Mouse (Mus musculus) lung, adult 2 months (tissue): ENCODE data around the gene Syngr2. TPM values are rescaled to one million over a fixed set of nuclear protein-coding genes. Genes with fewer than 3 reads are reported as not detected.

Experiments
- DNase-seq: peaks from one replicate; pipeline ENCODE4 v3.0.0; 2022
- H3K4me1 ChIP-seq: fragments of 200-500 bp; 2 replicates; pipeline ENCODE4 v1.6.1; 2011; ENCODE audit warnings: low read length; ENCODE audit not compliant: control insufficient read depth, insufficient read depth
- H3K4me3 ChIP-seq: fragments of 200-500 bp; replicated peaks from 2 replicates; pipeline ENCODE3; 2011; ENCODE audit warnings: low read depth, mild to moderate bottlenecking, control low read depth, low read length; ENCODE audit errors: extremely low read depth
- CTCF ChIP-seq: fragments of 200-500 bp; IDR thresholded peaks from 2 replicates; pipeline ENCODE4 v1.5.1; 2011; ENCODE audit warnings: mild to moderate bottlenecking, low read length, control low read depth; ENCODE audit not compliant: insufficient read depth
- POLR2A ChIP-seq: fragments of 200-500 bp; IDR thresholded peaks from 2 replicates; pipeline ENCODE4 v1.6.1; 2011; ENCODE audit warnings: low read depth, mild to moderate bottlenecking, control low read depth, low read length, borderline replicate concordance; ENCODE audit errors: extremely low read depth
- WGBS: fragments of 180-500 bp; shearing (Covaris S2); methylation state at CpG from one replicate; pipeline ENCODE4 v1.1.7; 2018; 5-methylcytosine and 5-hydroxymethylcytosine counted together
- polyA plus RNA-seq: library from polyadenylated mRNA; depleted of rRNA; stranded (reverse); fragments of >200 nt; gene quantifications from 2 replicates; pipeline ENCODE4 v1.2.3, GENCODE M21; 2012; rRNA removed

Gene Syngr2
- 180 and 191 TPM in 2 replicates for polyA plus RNA-seq

- TF ChIP-seq CTCF: no peak
- peak; percentile 73; the same call in 1 of the 2 replicates for TF ChIP-seq POLR2A
- DNase-seq: peak; percentile 82
- H3K4me1 ChIP-seq: peaks cover 9% of the 10 kb centered on the region
- peak within 1 kb of the TSS; percentile 93 for H3K4me3 ChIP-seq
- WGBS: under 1% methylated on average over 75 of the region's 75 CpGs
Measured at GRCm38 (mm10) chr11:117809407-117810311, at the start of gene Syngr2, which contains the start of gene Gm20708. Gene Syngr2, plus strand, starts transcription at chr11:117809668. Gene Gm20708, plus strand, starts transcription at chr11:117809668.

- 84% methylated on average over 26 of the region's 26 CpGs for WGBS
- DNase-seq: no peak
- TF ChIP-seq CTCF: no peak
- no peak for TF ChIP-seq POLR2A
- Histone ChIP-seq H3K4me3 (no peak overlapping the region), H3K4me1 (no peaks in the 10 kb centered on the region)
Measured at GRCm38 (mm10) chr11:117760374-117761119, 48.9 kb upstream of the Syngr2 start.

DNA sequence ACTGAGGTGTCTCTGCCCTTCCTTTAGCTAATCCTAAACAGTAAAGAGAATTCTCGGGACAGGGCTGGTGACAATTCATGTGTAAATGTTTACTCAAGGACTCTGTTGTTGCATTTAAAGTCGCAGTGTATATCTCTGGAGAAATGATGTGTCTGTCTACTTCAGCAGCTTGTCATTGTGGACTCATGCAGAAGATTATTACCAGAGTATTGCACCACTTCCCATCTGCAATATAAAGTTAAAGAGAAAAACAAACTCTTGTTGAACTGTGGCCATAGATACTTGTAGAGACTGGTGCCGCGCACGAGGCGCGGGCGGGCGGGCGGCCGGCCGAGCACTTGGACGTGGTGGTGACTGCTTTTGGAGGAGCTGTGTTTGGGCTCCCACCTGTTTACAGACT, 47.7 kb upstream of the Syngr2 start:
- no peak for DNase-seq
- 71% methylated on average over 13 of the region's 13 CpGs for WGBS
- Histone ChIP-seq H3K4me1 (no peaks in the 10 kb centered on the region), H3K4me3 (no peak overlapping the region)
- TF ChIP-seq CTCF (no peak), POLR2A (no peak)

DNA sequence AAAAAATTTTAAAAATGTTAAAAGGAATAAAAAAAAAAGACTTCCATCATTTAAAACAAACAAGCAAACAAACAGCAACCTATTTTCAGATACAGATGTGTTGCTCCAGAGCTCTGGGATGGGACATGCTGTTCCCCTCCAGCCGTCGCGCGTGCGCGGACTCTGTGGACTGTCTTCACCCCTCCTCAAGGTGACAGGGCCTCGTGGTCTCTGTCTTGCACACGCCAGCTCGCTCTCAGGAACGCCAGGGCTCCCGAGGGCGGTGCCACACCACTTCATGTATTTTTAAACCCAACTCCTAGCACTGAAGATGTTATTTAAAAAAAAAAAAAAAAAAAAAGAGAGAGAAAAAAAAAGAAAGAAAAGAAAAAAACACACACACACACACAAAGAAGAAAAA, 47.2 kb upstream of the Syngr2 start:
- Histone ChIP-seq H3K4me1 (no peaks in the 10 kb centered on the region), H3K4me3 (no peak overlapping the region)
- no peak for TF ChIP-seq POLR2A
- TF ChIP-seq CTCF: no peak
- DNase-seq: no peak
- WGBS: 81% methylated on average over 12 of the region's 12 CpGs

DNA sequence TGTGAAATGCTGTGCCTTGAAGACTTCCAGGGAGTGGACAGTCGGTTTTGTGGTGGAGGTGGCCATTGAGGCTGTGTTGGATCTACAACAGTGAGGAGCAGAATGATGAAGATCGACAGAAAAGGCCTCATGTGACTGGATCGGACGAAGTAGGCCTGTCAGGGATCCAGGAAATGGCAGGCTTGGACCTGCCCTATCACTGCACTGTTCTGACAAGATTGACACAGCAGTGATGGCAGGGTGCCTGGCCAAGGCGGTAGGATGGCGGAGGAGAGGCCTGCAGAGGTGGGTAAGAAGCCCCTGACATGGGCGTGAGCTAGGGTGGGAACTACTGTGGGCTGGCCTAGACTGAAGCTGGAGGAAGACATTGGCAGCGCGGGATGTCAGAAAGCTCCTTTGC, 45.1 kb upstream of the Syngr2 start:
- Histone ChIP-seq H3K4me3 (no peak overlapping the region), H3K4me1 (peaks cover 5% of the 10 kb centered on the region; the same call in 1 of the 2 replicates)
- TF ChIP-seq CTCF: no peak
- no peak for TF ChIP-seq POLR2A
- no peak for DNase-seq
- 83% methylated on average over 9 of the region's 9 CpGs for WGBS

DNA sequence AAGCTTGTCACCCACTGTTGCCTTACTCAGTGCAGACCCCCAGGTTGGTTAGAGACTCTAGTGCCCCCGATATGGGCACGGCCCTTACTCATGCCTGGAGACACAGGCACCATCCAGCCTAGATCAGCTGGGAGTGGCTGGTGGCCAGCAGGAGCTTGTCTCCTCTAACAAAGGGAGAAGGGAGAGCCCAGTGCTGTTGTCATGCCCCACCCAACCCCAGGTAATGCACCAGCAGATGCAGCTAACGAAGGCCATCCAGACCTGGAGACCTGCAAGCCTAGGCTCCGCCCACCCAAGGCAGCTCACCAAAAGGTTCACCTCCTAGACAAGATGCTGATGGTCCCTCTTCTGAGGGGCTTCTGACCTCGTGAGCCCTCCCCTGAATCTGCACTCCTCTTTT, 44.1 kb upstream of the Syngr2 start:
- Histone ChIP-seq H3K4me1 (peaks cover 6% of the 10 kb centered on the region; the same call in 1 of the 2 replicates), H3K4me3 (no peak overlapping the region)
- WGBS: 98% methylated on average over 5 of the region's 5 CpGs
- DNase-seq: no peak
- no peak for TF ChIP-seq POLR2A
- TF ChIP-seq CTCF: no peak

DNA sequence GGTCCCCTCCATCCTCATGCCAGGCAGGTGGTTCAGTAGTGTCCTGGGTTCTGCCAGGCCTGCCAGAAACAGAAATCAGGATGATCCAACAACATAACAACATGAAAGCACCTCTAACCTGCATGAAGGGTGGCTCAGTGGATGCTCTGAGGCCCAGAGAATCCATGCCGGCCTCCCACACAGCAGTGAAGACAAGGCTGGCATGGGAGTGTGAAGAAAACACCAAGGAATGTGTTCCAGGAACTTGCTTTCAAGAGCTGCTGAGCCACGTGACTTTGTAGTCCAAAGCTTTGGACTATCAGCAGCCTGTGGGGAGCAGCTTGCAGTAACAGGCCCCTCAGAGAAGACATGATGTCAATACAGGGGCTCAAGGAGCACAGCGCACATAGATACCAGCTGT, 43.2 kb upstream of the Syngr2 start:
- Histone ChIP-seq H3K4me1 (peaks cover 6% of the 10 kb centered on the region; the same call in 1 of the 2 replicates), H3K4me3 (no peak overlapping the region)
- TF ChIP-seq CTCF: no peak
- no peak for TF ChIP-seq POLR2A
- DNase-seq: no peak
- WGBS: 76% methylated on average over 3 of the region's 3 CpGs

DNA sequence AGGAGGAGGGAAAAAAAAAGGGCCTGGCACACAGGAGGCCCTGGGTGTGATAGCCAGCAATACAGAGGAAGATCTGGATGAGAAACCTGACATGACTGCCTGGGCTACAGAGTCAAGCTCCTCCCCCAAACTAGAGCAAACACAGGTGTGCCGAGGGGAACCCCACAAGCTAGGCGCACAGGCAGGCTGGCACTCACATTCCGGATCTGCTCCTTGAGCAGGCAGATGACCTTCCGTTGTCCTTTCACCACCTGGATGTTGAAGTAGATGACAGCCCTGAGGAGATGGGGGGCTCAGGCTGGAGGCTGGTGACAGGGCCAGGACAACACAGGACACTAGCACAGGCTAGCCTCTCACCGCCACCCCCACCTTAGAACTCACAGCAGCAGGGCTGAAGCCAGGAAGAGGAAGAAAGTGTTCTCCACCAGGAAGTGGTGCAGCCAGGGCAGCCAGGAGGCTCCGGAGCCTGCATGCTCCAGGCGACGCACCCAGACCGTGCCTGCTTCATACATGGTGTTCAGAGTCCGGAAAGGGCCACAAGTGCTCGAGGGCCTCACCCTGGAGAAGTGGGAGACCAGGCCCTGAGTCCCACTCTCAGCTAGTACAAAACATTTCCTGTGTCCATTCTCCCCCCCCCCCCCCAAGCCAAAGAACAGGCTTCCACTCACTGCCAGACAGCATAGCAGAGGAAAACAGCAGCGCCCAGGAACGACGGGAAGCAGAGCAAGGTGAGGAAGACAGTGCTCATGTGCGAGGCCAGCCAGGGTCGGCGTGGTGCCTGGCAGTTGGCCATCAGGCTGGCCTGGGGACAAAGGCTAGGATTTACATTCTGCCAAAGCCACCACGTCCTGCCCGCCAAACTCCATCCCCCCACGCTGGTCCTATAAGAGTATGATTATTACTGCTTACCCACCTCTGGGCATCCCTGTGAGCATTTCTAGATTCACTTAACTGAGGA, 40.5 kb upstream of the Syngr2 start:
- TF ChIP-seq CTCF: no peak
- no peak for TF ChIP-seq POLR2A
- no peak overlapping the region for H3K4me3 ChIP-seq
- H3K4me1 ChIP-seq: peaks cover 6% of the 10 kb centered on the region; the same call in 1 of the 2 replicates
- DNase-seq: no peak
- 51% methylated on average over 20 of the region's 20 CpGs for WGBS
